In the genomic region with DNA sequence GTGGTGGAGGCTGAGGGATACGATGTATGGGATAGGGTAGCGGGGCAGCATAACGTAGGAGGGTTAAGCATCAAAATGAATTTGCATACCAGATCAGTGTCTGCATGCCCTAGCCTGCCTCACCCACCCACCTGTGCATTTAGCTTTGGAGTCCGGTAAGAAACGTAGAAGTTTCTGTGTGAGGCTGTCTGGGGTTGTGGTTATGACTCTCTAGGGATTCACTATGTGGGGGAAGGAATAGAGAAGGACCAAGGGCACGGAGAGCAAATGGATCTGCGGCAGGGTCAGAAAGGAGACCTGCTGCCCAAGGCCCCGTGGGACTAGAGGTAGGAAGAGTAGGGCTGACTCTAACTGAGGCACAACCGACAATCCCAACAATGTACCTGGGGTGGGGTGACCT, we compare ENCODE assay signal across 30 mouse cellular contexts. TPM values are rescaled to one million over a fixed set of nuclear protein-coding genes. Genes with fewer than 3 reads are reported as not detected.
DNase-seq lines count a peak whose midpoint lies in the region; ATAC-seq and TF ChIP-seq lines count a peak whose summit lies in the region.
"Had no signal": no experiment of that assay in that cellular context is flagged by ENCODE, and none has a peak within 500 bp of the region (broad histone marks: within the 10 kb centered on the region; RNA-seq: fewer than 3 reads in every experiment).

No protein-coding gene starts in this region.

- 83% methylated on average over 9 of the region's 9 CpGs for WGBS in intestine, embryonic 15.5 days
- WGBS in small intestine, adult 2 months, result 80% methylated on average over 9 of the region's 9 CpGs

- peaks cover 0 to 22% of the 10 kb centered on the region in 2 experiments for H3K36me3 ChIP-seq in CH12.LX (replicated peaks in 1 of 2; ENCODE audit: control insufficient read depth in 1 of 2, insufficient read depth in 1 of 2, low read length in 1 of 2)
- H3K36me3 ChIP-seq in intestine, embryonic 15.5 days, result no peaks in the 10 kb centered on the region
- H3K36me3 ChIP-seq in small intestine, adult 2 months (ENCODE audit: control insufficient read depth, insufficient read depth, low read length), result peaks cover 44% of the 10 kb centered on the region
- H3K36me3 ChIP-seq: embryonic facial prominence, embryonic 10.5 days; embryonic facial prominence, embryonic 13.5 days; forebrain, embryonic 12.5 days; forebrain, embryonic 15.5 days; heart, embryonic 12.5 days; heart, embryonic 15.5 days had no signal

- H3K27ac ChIP-seq in CH12.LX (ENCODE audit: insufficient read depth, low read depth), result peak overlapping the region; percentile 93
- peak overlapping the region; percentile 84; the same call in 1 of the 2 replicates for H3K27ac ChIP-seq in intestine, embryonic 15.5 days
- peak overlapping the region; percentile 95 for H3K27ac ChIP-seq in small intestine, adult 2 months (ENCODE audit: insufficient read depth, low read depth, low read length)
- H3K27ac ChIP-seq: embryonic facial prominence, embryonic 10.5 days; embryonic facial prominence, embryonic 13.5 days; forebrain, embryonic 12.5 days; forebrain, embryonic 15.5 days; heart, embryonic 15.5 days; hindbrain, embryonic 14.5 days; hindbrain, postnatal 0 days had no signal

- H3K4me2 ChIP-seq in CH12.LX (ENCODE audit: insufficient read depth, low read depth, poor library complexity, severe bottlenecking), result peak overlapping the region; percentile 53
- peak overlapping the region; percentile 99 for H3K4me2 ChIP-seq in intestine, embryonic 15.5 days (replicated peaks)
- H3K4me2 ChIP-seq: embryonic facial prominence, embryonic 13.5 days; forebrain, embryonic 12.5 days; forebrain, embryonic 15.5 days; heart, embryonic 12.5 days; heart, embryonic 15.5 days; hindbrain, embryonic 14.5 days had no signal

- H3K4me1 ChIP-seq in CH12.LX (ENCODE audit: control insufficient read depth in 1 of 2, insufficient read depth in 2 of 2), result peaks cover 36 to 62% of the 10 kb centered on the region in 2 experiments
- H3K4me1 ChIP-seq in intestine, embryonic 15.5 days (replicated peaks), result peaks cover 19% of the 10 kb centered on the region
- H3K4me1 ChIP-seq in small intestine, adult 2 months (ENCODE audit: control insufficient read depth, insufficient read depth, insufficient read length, low read length), result peaks cover 26% of the 10 kb centered on the region

- peak; percentile 87 for DNase-seq in CH12.LX (ENCODE audit: extremely low read depth)
- DNase-seq in thymus, postnatal 36 days, result no peak
- DNase-seq in heart, postnatal 10 days, result no peak
- DNase-seq in spleen, adult 18-20 months, result no peak
- DNase-seq: adrenal gland, adult 8-10 months; adrenal gland, postnatal 25 days; cerebellum, adult 11-12 months; cerebellum, adult 8-10 months; cerebellum, postnatal 10 days; cerebellum, postnatal 36 days; embryo, embryonic 11 days; gastrocnemius, postnatal 25 days; heart, adult 18-20 months; heart, postnatal 14 days; heart, postnatal 4 days had no signal

- no peak; the same call in 1 of the 2 replicates for TF ChIP-seq RAD21 in CH12.LX (IDR thresholded peaks at IDR 0.05; ENCODE audit: low read depth, low read length)

- H3K9ac ChIP-seq in CH12.LX (ENCODE audit: insufficient read depth, low read depth), result peak overlapping the region; percentile 58; the same call in 1 of the 2 replicates
- H3K9ac ChIP-seq in intestine, embryonic 15.5 days, result no peak overlapping the region
- H3K9ac ChIP-seq: embryonic facial prominence, embryonic 13.5 days; forebrain, embryonic 12.5 days; forebrain, embryonic 15.5 days; heart, embryonic 12.5 days; heart, embryonic 15.5 days; hindbrain, embryonic 14.5 days had no signal

- intact Hi-C loops in heart, postnatal 10 days (cut with DNase I), result no loop called here

- peak overlapping the region; percentile 30 to 42 (median 38) for H3K4me3 ChIP-seq in CH12.LX (replicated peaks in 1 of 3; ENCODE audit: low read depth in 2 of 3, low read length in 2 of 3, poor library complexity in 1 of 3)
- H3K4me3 ChIP-seq in intestine, embryonic 15.5 days (replicated peaks), result peak overlapping the region; percentile 36
- H3K4me3 ChIP-seq in small intestine, adult 2 months (ENCODE audit: low read depth, low read length), result peak overlapping the region; percentile 79
- H3K4me3 ChIP-seq: embryonic facial prominence, embryonic 10.5 days; embryonic facial prominence, embryonic 13.5 days; erythroblast, embryonic 14.5 days; forebrain, embryonic 12.5 days; forebrain, embryonic 15.5 days; heart, embryonic 12.5 days; heart, embryonic 15.5 days had no signal

- dilution Hi-C loops in CH12.LX (cut with MboI; ENCODE audit: extremely low pct_ligation_motif_present, extremely low pct_unique_long_range_greater_than_20kb, low sequenced_read_pairs), result no loop called here

- TF ChIP-seq EP300 in CH12.LX (IDR thresholded peaks at IDR 0.05; ENCODE audit: low read length), result peak; percentile 93

- TF ChIP-seq POLR2A in CH12.LX (IDR thresholded peaks at IDR 0.05; ENCODE audit: low read depth, low read length), result 0 out of 2 replicates have a peak, but pooled peaks have one; percentile 40
- no peak for TF ChIP-seq POLR2A in small intestine, adult 2 months (IDR thresholded peaks at IDR 0.05; ENCODE audit: low read depth, low read length)

- no peak for TF ChIP-seq CTCF in CH12.LX (conservative IDR thresholded peaks at IDR 0.05 in 1 of 2, IDR thresholded peaks at IDR 0.05 in 1 of 2; ENCODE audit: low read depth in 2 of 2, low read length in 2 of 2)
- TF ChIP-seq CTCF in small intestine, adult 2 months (IDR thresholded peaks at IDR 0.05; ENCODE audit: extremely low read depth, insufficient read length, insufficient replicate concordance, low read depth, low read length), result no peak

- in situ Hi-C loops in CH12.LX (cut with MboI; ENCODE audit: low pct_ligation_motif_present, low pct_unique_long_range_greater_than_20kb, low sequenced_read_pairs), result loop anchor here (5.0 kb wide), 1 partner anchor 42 kb away; no protein-coding TSS in a partner anchor

- H3K9me3 ChIP-seq in CH12.LX (replicated peaks; ENCODE audit: low read length), result no peaks in the 10 kb centered on the region
- no peaks in the 10 kb centered on the region for H3K9me3 ChIP-seq in intestine, embryonic 15.5 days
- H3K9me3 ChIP-seq: embryonic facial prominence, embryonic 10.5 days; embryonic facial prominence, embryonic 13.5 days; forebrain, embryonic 12.5 days; forebrain, embryonic 15.5 days; heart, embryonic 12.5 days; heart, embryonic 15.5 days had no signal

- H3K27me3 ChIP-seq in CH12.LX (replicated peaks), result no peaks in the 10 kb centered on the region
- H3K27me3 ChIP-seq in intestine, embryonic 15.5 days (replicated peaks), result no peaks in the 10 kb centered on the region
- H3K27me3 ChIP-seq in small intestine, adult 2 months (ENCODE audit: control insufficient read depth, insufficient read depth, low read length), result no peaks in the 10 kb centered on the region
- H3K27me3 ChIP-seq: forebrain, embryonic 15.5 days had no signal

- ATAC-seq in intestine, embryonic 15.5 days, result no peak
- ATAC-seq: forebrain, embryonic 15.5 days; hindbrain, postnatal 0 days had no signal

- H3K79me2 ChIP-seq in CH12.LX (replicated peaks; ENCODE audit: control insufficient read depth, extremely low read depth, insufficient read depth, poor library complexity, severe bottlenecking), result no peaks in the 10 kb centered on the region

TF ChIP-seq in CH12.LX, 34 proteins besides CTCF, POLR2A, EP300 and RAD21 (continues in another document):
- TF ChIP-seq TBP (conservative IDR thresholded peaks at IDR 0.05; ENCODE audit: low read depth, low read length), result 0 out of 2 replicates have a peak, but pooled peaks have one; percentile 46
- no peak for TF ChIP-seq USF1 (IDR thresholded peaks at IDR 0.05; ENCODE audit: low read depth, low read length)
- peak; percentile 45; the same call in 1 of the 2 replicates for TF ChIP-seq HCFC1 (IDR thresholded peaks at IDR 0.05; ENCODE audit: low read depth, low read length)
- TF ChIP-seq NRF1 (IDR thresholded peaks at IDR 0.05; ENCODE audit: low read depth, low read length), result no peak
- peak; percentile 70 for TF ChIP-seq CHD2 (IDR thresholded peaks at IDR 0.05; ENCODE audit: low read length)
- no peak for TF ChIP-seq ZMIZ1 (IDR thresholded peaks at IDR 0.05; ENCODE audit: low read depth, low read length)
- TF ChIP-seq NELFE (IDR thresholded peaks at IDR 0.05; ENCODE audit: low read depth, low read length), result peak; percentile 28; the same call in 1 of the 2 replicates

RNA-seq across cellular contexts. Expression of a gene that starts 1.2 kb away (rescaled TPM):
- total RNA-seq in CH12.LX (2012; rRNA removed) (1.0 and 1.9 TPM in 2 replicates), CH12.LX (2014; rRNA removed) (0.31 and 0.35 TPM in 2 replicates)
- polyA plus RNA-seq in CH12.LX (2012; ENCODE audit: insufficient read length, low read depth), result 3.3 and 3.9 TPM in 2 replicates
- polyA plus RNA-seq in intestine, embryonic 15.5 days (2015; fragmentation: Nextera tagmentation; extraction: Ambion mirVana), result 75.8 and 96.1 TPM in 2 replicates
- 536 and 1,345 TPM in 2 replicates for polyA plus RNA-seq in small intestine, adult 2 months (2012; rRNA removed)
- total RNA-seq in heart, postnatal 10 days (2021), result not detected
- total RNA-seq: gastrocnemius, adult 8-10 months; heart, adult 18-20 months; heart, postnatal 14 days; heart, postnatal 4 days; hindbrain, postnatal 0 days; MEL had no signal
- polyA plus RNA-seq: cortical plate, adult 2 months; embryonic facial prominence, embryonic 13.5 days; erythroblast, embryonic 14.5 days; forebrain, embryonic 12.5 days; forebrain, embryonic 15.5 days; heart, embryonic 12.5 days; hindbrain, embryonic 11.5 days; hindbrain, embryonic 14.5 days had no signal

RNA-seq across cellular contexts. Expression of a gene that starts 3.6 kb away (rescaled TPM):
- total RNA-seq in CH12.LX (2012; rRNA removed) (not detected in 2 replicates), CH12.LX (2014; rRNA removed) (not detected in 2 replicates)
- polyA plus RNA-seq in CH12.LX (2012; ENCODE audit: insufficient read length, low read depth), result 0.49 TPM in 1 of 2 replicates, not detected in the other
- polyA plus RNA-seq in intestine, embryonic 15.5 days (2015; fragmentation: Nextera tagmentation; extraction: Ambion mirVana), result 203 and 260 TPM in 2 replicates
- 337 and 777 TPM in 2 replicates for polyA plus RNA-seq in small intestine, adult 2 months (2012; rRNA removed)
- total RNA-seq in heart, postnatal 10 days (2021), result under 1 TPM in 1 of 2 experiments, not detected in 1; 0.48 TPM
- total RNA-seq: adrenal gland, postnatal 25 days; gastrocnemius, adult 8-10 months; heart, adult 18-20 months; heart, postnatal 14 days; heart, postnatal 4 days; MEL had no signal
- polyA plus RNA-seq: erythroblast, embryonic 14.5 days had no signal

RNA-seq across cellular contexts. Expression of a gene that starts 9.1 kb away (rescaled TPM):
- 11.2 and 26.2 TPM in 2 replicates for total RNA-seq in CH12.LX (2012; rRNA removed)
- total RNA-seq in CH12.LX (2014; rRNA removed), result 10.1 and 10.5 TPM in 2 replicates
- polyA plus RNA-seq in CH12.LX (2012; ENCODE audit: insufficient read length, low read depth), result 6.5 and 7.7 TPM in 2 replicates
- 5.2 and 5.7 TPM in 2 replicates for polyA plus RNA-seq in intestine, embryonic 15.5 days (2015; fragmentation: Nextera tagmentation; extraction: Ambion mirVana)
- 91.6 and 484 TPM in 2 replicates for polyA plus RNA-seq in small intestine, adult 2 months (2012; rRNA removed)
- total RNA-seq in heart, postnatal 10 days (2021), result 1 to 10 TPM; 1.7 TPM

RNA-seq across cellular contexts. Expression of a gene that starts 16.4 kb away (rescaled TPM):
- total RNA-seq in CH12.LX (2012; rRNA removed) (not detected in 2 replicates), CH12.LX (2014; rRNA removed) (not detected in 2 replicates)
- polyA plus RNA-seq in CH12.LX (2012; ENCODE audit: insufficient read length, low read depth), result not detected in 2 replicates
- 0.35 and 0.40 TPM in 2 replicates for polyA plus RNA-seq in intestine, embryonic 15.5 days (2015; fragmentation: Nextera tagmentation; extraction: Ambion mirVana)
- 0.04 and 0.30 TPM in 2 replicates for polyA plus RNA-seq in small intestine, adult 2 months (2012; rRNA removed)
- not detected for total RNA-seq in heart, postnatal 10 days (2021)
- total RNA-seq: adrenal gland, postnatal 25 days; gastrocnemius, adult 8-10 months; heart, adult 18-20 months; heart, postnatal 14 days; heart, postnatal 4 days; MEL had no signal
- polyA plus RNA-seq: erythroblast, embryonic 14.5 days had no signal

RNA-seq across cellular contexts. Expression of a gene that starts 46.8 kb away (rescaled TPM):
- 51.7 and 52.5 TPM in 2 replicates for total RNA-seq in CH12.LX (2012; rRNA removed)
- 21.8 and 22.4 TPM in 2 replicates for total RNA-seq in CH12.LX (2014; rRNA removed)
- polyA plus RNA-seq in CH12.LX (2012; ENCODE audit: insufficient read length, low read depth), result 59.2 and 67.0 TPM in 2 replicates
- 61.9 and 62.1 TPM in 2 replicates for polyA plus RNA-seq in intestine, embryonic 15.5 days (2015; fragmentation: Nextera tagmentation; extraction: Ambion mirVana)
- 21.3 and 34.2 TPM in 2 replicates for polyA plus RNA-seq in small intestine, adult 2 months (2012; rRNA removed)
- total RNA-seq in heart, postnatal 10 days (2021), result 10 to 100 TPM; 46.1 to 47.4 TPM

Comparison
In these comparisons a context has a peak if more than half of its experiments do, and no peak if none do; other contexts are left out.
1. RNA of a gene that starts 3.6 kb away (polyA plus RNA-seq): 337 to 777 TPM in small intestine, adult 2 months and 203 to 260 TPM in intestine, embryonic 15.5 days; 0.49 TPM in CH12.LX; every median in the first group is over 100 times any median in the second.
2. RNA of a gene that starts 9.1 kb away (polyA plus RNA-seq): 91.6 to 484 TPM in small intestine, adult 2 months; 6.5 to 7.7 TPM in CH12.LX and 5.2 to 5.7 TPM in intestine, embryonic 15.5 days; every median in the first group is over 10 times any median in the second.
3. Peak in every context shown above with its lines, with median percentiles within 50 percentile points of each other: H3K27ac ChIP-seq and H3K4me3 ChIP-seq.